Mouse (Mus musculus): ENCODE data around the gene Cacna2d4. TPM values are rescaled to one million over a fixed set of nuclear protein-coding genes. Genes with fewer than 3 reads are reported as not detected.

Gene Cacna2d4
- polyA plus RNA-seq, 1 experiment from 2014 or later: 0.28 TPM

DNA sequence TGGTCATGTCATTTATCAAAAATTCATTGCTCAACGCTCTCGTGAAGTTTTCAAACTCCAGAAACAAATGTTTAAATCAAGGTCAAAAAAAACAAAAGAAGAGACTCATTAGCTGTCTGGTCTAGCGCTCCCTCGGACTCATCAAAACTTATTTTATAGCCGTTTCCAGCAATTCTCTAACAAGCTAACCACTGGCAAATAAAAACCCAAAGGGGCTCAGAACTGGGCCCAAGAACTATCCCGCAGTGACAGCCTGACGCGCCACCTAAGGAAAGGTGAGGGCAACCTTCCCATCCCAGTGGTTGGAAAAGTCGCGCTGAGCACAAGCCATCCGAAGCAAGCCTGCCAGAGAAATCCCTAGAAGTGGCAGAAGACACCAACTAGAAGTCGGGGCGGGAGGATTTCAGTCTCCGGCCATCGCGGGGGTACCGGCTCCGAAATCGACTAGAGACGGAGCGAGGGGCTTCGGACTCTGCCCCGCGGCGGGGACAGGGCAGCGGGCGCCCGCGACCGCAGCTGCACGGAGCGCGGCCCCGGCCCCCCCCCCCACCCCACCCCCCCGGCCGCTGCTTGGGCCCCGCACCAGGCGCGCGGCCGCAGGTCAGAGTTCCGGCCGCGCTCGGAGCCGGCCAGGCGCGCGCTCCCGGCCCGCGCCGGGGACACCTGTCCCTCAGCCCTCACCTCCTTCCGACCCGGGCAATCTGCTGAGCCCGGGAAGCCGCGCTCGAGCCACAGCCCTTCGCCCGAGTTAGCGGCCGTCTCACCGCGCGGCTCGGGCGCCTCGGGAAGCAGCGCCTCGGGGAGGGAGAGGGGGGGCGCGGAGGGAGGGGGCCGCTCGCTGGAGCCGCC lies 151.7 kb downstream of the Cacna2d4 start:
- Histone ChIP-seq H3K4me3 (ENCODE audit: low read depth, low read length) (peak overlapping the region; percentile 83), H3K36me3 (ENCODE audit: control insufficient read depth, insufficient read depth, low read length) (no peaks in the 10 kb centered on the region), H3K4me2 (ENCODE audit: low read depth) (peak overlapping the region; percentile 81), H3K27ac (ENCODE audit: low read depth, low read length) (peak overlapping the region; percentile 91), H3K27me3 (ENCODE audit: control insufficient read depth, insufficient read depth, low read length) (no peaks in the 10 kb centered on the region), H3K9me3 (ENCODE audit: control insufficient read depth, low read length) (no peaks in the 10 kb centered on the region), H3K4me1 (ENCODE audit: control insufficient read depth, insufficient read depth, low read length) (peaks cover 4% of the 10 kb centered on the region), H3K9ac (ENCODE audit: low read length) (peak overlapping the region; percentile 87)
- under 1% methylated on average over 50 of the region's 76 CpGs for WGBS
- ATAC-seq (ENCODE audit: insufficient read depth, low FRiP score, low TSS enrichment) (peak; percentile 86), DNase-seq (ENCODE audit: low spot score) (no peak)

DNA sequence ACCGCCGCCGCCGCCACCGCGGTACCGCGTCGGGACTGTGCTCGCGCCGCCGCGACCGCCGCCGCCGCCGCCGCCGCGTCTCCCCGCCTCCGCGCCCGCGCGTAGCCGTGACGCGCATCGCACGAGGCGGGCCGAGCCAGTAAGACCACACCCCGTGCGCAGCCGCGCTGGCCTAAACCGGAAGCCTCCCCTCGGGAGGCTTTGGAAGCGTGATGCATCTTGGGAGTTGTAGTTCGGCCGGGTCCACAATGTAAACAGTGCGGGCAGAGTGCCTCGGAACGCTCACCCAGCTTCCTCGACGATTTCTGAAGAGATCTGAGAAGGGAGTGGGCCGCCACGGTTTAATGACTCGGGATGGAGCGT lies 152.3 kb downstream of the Cacna2d4 start:
- Histone ChIP-seq H3K36me3 (ENCODE audit: control insufficient read depth, insufficient read depth, low read length) (no peaks in the 10 kb centered on the region), H3K27ac (ENCODE audit: low read depth, low read length) (peak overlapping the region; percentile 91), H3K4me3 (ENCODE audit: low read depth, low read length) (peak overlapping the region; percentile 83), H3K9me3 (ENCODE audit: control insufficient read depth, low read length) (no peaks in the 10 kb centered on the region), H3K4me2 (ENCODE audit: low read depth) (peak overlapping the region; percentile 81), H3K4me1 (ENCODE audit: control insufficient read depth, insufficient read depth, low read length) (peaks cover 4% of the 10 kb centered on the region), H3K27me3 (ENCODE audit: control insufficient read depth, insufficient read depth, low read length) (no peaks in the 10 kb centered on the region), H3K9ac (ENCODE audit: low read length) (peak overlapping the region; percentile 87)
- 0% methylated on average over 36 of the region's 53 CpGs for WGBS
- ATAC-seq (ENCODE audit: insufficient read depth, low FRiP score, low TSS enrichment) (peak; percentile 98), DNase-seq (ENCODE audit: low spot score) (peak; percentile 98)

DNA sequence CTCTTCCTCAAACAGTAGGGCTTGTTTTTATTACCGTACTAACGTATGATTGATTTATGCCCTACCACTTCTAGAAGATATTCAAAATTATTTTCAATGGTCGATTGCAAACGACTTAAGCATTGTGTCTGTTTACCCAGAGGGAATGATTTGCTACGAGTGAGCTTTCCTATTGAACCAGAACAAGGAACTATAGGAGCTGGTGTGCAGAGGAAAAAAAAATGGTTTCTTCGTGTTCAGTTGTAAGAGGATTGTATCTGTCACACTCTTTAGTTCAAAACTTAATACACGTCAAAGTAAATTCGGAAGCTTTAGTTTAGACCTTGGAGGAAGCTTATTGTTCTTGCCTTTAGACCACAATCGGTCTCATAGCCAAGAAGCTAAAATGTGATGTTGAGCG lies 152.8 kb downstream of the Cacna2d4 start:
- peak; percentile 10; the same call in 1 of the 2 replicates for ATAC-seq (ENCODE audit: insufficient read depth, low FRiP score, low TSS enrichment)
- Histone ChIP-seq H3K9ac (ENCODE audit: low read length) (peak overlapping the region; percentile 50), H3K27ac (ENCODE audit: low read depth, low read length) (peak overlapping the region; percentile 49), H3K9me3 (ENCODE audit: control insufficient read depth, low read length) (no peaks in the 10 kb centered on the region), H3K4me3 (ENCODE audit: low read depth, low read length) (peak overlapping the region; percentile 83), H3K4me1 (ENCODE audit: control insufficient read depth, insufficient read depth, low read length) (peaks cover 4% of the 10 kb centered on the region), H3K36me3 (ENCODE audit: control insufficient read depth, insufficient read depth, low read length) (no peaks in the 10 kb centered on the region), H3K4me2 (ENCODE audit: low read depth) (peak overlapping the region; percentile 56), H3K27me3 (ENCODE audit: control insufficient read depth, insufficient read depth, low read length) (no peaks in the 10 kb centered on the region)
- 29% methylated on average over 10 of the region's 10 CpGs for WGBS
- DNase-seq (ENCODE audit: low spot score): no peak

DNA sequence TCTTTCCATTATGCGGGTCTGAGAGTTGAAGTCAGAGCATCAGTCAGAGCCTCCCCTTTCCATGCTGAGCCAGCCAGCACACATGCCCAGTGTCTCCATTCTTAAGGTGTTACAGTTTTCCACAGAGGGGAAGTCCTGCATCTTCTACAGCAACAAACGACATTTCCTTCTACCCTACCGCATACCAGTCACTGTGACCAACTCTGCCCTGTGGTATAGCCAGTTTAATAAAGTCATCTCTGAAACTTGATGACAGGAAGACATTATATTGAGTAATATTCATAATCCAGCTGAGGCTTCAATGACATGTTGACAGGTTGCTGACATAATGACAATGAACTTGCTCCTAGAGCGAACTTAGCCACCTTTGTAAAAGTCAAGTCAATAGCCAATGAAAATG lies 154.4 kb downstream of the Cacna2d4 start:
- WGBS: 88% methylated on average over 4 of the region's 4 CpGs

DNA sequence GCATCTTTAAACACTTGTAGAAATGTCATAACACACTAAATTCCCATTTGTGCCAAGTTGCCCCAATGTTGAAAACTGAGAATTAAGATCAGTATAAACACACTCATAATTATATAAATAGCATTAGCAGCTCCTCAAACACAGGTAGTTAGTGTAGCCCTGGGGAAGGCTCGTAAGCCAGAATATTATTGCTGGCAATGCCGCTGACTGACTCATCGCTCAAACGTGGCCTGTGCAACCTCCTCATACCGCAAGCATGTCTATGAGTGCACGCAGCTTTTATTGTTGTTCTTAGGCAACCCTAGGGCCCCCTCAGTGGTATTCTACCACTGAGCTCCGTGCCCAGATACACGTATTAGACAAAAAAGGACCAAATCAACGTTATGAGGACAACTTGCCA lies 156.5 kb downstream of the Cacna2d4 start:
- no peak for ATAC-seq (ENCODE audit: insufficient read depth, low FRiP score, low TSS enrichment)
- 87% methylated on average over 9 of the region's 9 CpGs for WGBS

More for the DNA sequence above, 154.4 kb downstream of the Cacna2d4 start:
- no peak for ATAC-seq (ENCODE audit: insufficient read depth, low FRiP score, low TSS enrichment)
- Histone ChIP-seq H3K36me3 (ENCODE audit: control insufficient read depth, insufficient read depth, low read length) (no peaks in the 10 kb centered on the region), H3K27ac (ENCODE audit: low read depth, low read length) (no peak overlapping the region), H3K4me2 (ENCODE audit: low read depth) (no peak overlapping the region), H3K9ac (ENCODE audit: low read length) (no peak overlapping the region), H3K4me3 (ENCODE audit: low read depth, low read length) (no peak overlapping the region), H3K9me3 (ENCODE audit: control insufficient read depth, low read length) (no peaks in the 10 kb centered on the region), H3K27me3 (ENCODE audit: control insufficient read depth, insufficient read depth, low read length) (no peaks in the 10 kb centered on the region), H3K4me1 (ENCODE audit: control insufficient read depth, insufficient read depth, low read length) (peaks cover 4% of the 10 kb centered on the region)
- DNase-seq (ENCODE audit: low spot score): no peak

DNA sequence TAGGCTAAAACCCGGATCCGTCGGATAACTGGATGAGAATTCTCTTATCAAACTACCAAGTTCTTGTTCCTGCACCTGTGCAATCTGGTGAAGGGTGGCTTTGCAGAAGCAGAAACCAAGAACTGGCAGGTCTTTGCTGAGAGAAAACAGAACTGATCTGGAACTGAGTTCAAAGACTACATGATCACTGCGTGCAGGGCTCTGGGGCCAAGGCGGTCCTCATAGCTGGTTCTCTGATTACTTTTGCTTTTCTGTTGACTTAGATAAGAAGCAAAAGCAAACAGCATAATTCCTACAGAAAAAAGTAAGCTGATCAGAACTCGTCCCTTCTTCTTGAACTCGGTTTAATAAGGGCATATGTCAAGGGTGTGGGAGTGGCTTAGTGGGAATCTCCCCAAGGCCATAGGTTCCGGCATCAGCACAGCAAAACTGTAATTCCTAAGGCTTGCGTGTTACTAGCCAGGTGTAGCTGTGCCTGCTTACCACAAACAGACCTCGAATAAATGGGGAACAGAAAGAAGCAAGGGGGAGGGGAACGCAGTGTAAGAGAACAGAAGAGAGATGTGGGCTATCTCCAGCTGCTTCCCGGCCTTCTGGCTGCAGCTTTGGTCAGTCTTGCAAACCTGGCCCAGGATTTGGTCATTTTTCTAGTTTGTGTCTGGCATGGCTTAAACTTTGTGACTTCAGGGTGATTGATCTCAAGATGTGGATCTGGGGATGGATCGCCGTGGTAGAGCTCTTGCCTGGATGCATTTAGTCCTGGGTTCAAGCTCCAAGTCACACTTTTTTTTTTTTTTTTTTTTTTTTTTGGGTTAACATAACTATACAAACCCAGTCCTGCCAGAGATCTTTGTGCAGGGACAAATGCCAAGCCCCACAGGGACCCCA lies 159.3 kb downstream of the Cacna2d4 start:
- H3K4me2 ChIP-seq (ENCODE audit: low read depth): no peak overlapping the region
- no peaks in the 10 kb centered on the region for H3K36me3 ChIP-seq (ENCODE audit: control insufficient read depth, insufficient read depth, low read length)
- no peaks in the 10 kb centered on the region for H3K9me3 ChIP-seq (ENCODE audit: control insufficient read depth, low read length)
- 89% methylated on average over 14 of the region's 14 CpGs for WGBS
- ATAC-seq (ENCODE audit: insufficient read depth, low FRiP score, low TSS enrichment) (no peak), DNase-seq (ENCODE audit: low spot score) (no peak)
- H3K9ac ChIP-seq (ENCODE audit: low read length): no peak overlapping the region
- no peak overlapping the region for H3K27ac ChIP-seq (ENCODE audit: low read depth, low read length)
- H3K4me1 ChIP-seq (ENCODE audit: control insufficient read depth, insufficient read depth, low read length): no peaks in the 10 kb centered on the region
- no peaks in the 10 kb centered on the region for H3K27me3 ChIP-seq (ENCODE audit: control insufficient read depth, insufficient read depth, low read length)
- no peak overlapping the region for H3K4me3 ChIP-seq (ENCODE audit: low read depth, low read length)

More for the DNA sequence above, 156.5 kb downstream of the Cacna2d4 start:
- Histone ChIP-seq H3K27ac (ENCODE audit: low read depth, low read length) (no peak overlapping the region), H3K9me3 (ENCODE audit: control insufficient read depth, low read length) (no peaks in the 10 kb centered on the region), H3K36me3 (ENCODE audit: control insufficient read depth, insufficient read depth, low read length) (no peaks in the 10 kb centered on the region), H3K9ac (ENCODE audit: low read length) (no peak overlapping the region), H3K4me2 (ENCODE audit: low read depth) (no peak overlapping the region), H3K4me1 (ENCODE audit: control insufficient read depth, insufficient read depth, low read length) (no peaks in the 10 kb centered on the region), H3K27me3 (ENCODE audit: control insufficient read depth, insufficient read depth, low read length) (no peaks in the 10 kb centered on the region), H3K4me3 (ENCODE audit: low read depth, low read length) (no peak overlapping the region)
- no peak for DNase-seq (ENCODE audit: low spot score)

DNA sequence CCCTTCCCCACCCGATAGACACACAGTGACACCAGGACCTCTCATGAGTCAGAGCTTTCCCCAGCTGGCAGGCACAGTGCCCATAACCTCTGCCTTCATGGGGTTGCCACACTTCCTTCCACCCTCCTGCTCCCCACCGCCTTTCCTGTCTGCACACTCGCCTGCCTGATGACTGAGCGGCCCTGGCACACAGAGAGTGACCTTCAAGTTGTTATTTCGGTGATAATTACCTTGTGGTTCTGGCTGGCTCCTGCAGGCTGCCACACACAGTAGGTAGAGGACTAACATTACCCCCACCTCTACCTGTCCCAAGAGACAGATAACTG lies 159.9 kb downstream of the Cacna2d4 start:
- WGBS: 83% methylated on average over 5 of the region's 5 CpGs
- Histone ChIP-seq H3K27ac (ENCODE audit: low read depth, low read length) (no peak overlapping the region), H3K4me3 (ENCODE audit: low read depth, low read length) (no peak overlapping the region), H3K4me1 (ENCODE audit: control insufficient read depth, insufficient read depth, low read length) (no peaks in the 10 kb centered on the region), H3K4me2 (ENCODE audit: low read depth) (no peak overlapping the region), H3K27me3 (ENCODE audit: control insufficient read depth, insufficient read depth, low read length) (no peaks in the 10 kb centered on the region), H3K36me3 (ENCODE audit: control insufficient read depth, insufficient read depth, low read length) (no peaks in the 10 kb centered on the region), H3K9me3 (ENCODE audit: control insufficient read depth, low read length) (no peaks in the 10 kb centered on the region), H3K9ac (ENCODE audit: low read length) (no peak overlapping the region)
- no peak for ATAC-seq (ENCODE audit: insufficient read depth, low FRiP score, low TSS enrichment)
- no peak for DNase-seq (ENCODE audit: low spot score)

DNA sequence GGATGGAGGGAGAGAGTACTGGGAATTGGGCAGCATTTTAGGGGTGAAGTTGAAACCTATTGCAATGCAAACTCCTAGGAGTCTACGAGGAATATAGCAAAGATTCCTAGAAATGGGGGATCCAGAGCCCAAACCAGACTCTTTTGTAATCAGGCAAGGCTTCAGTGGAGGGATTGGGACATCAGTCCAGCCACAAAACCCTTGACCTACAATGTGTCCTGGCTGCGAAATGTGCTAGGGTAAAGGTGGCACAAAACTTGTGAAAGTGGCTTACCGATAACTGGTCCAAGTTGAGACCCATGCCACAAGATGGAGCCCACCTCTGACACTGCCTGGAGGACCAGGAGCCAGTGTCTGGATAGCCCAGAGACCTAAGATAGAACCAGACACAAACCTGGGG lies 163.0 kb downstream of the Cacna2d4 start:
- DNase-seq (ENCODE audit: low spot score) (no peak), ATAC-seq (ENCODE audit: insufficient read depth, low FRiP score, low TSS enrichment) (no peak)
- Histone ChIP-seq H3K36me3 (ENCODE audit: control insufficient read depth, insufficient read depth, low read length) (no peaks in the 10 kb centered on the region), H3K4me2 (ENCODE audit: low read depth) (no peak overlapping the region), H3K9me3 (ENCODE audit: control insufficient read depth, low read length) (no peaks in the 10 kb centered on the region), H3K4me3 (ENCODE audit: low read depth, low read length) (no peak overlapping the region), H3K27me3 (ENCODE audit: control insufficient read depth, insufficient read depth, low read length) (no peaks in the 10 kb centered on the region), H3K27ac (ENCODE audit: low read depth, low read length) (no peak overlapping the region), H3K4me1 (ENCODE audit: control insufficient read depth, insufficient read depth, low read length) (no peaks in the 10 kb centered on the region), H3K9ac (ENCODE audit: low read length) (no peak overlapping the region)
- WGBS: 92% methylated on average over 3 of the region's 3 CpGs
